Mouse (Mus musculus) CH12.LX (cell line): Measurements from ENCODE around the gene Pla2g12b.

ENCODE experiments used
- CHD2 ChIP-seq: IDR thresholded peaks from 2 replicates; pipeline ENCODE4 v1.6.1; 2011; ENCODE audit warnings: low read length, improper control_type of control experiment
- CTCF ChIP-seq, 2 experiments: IDR thresholded peaks in 1 of 2; conservative IDR thresholded peaks in 1 of 2; 2 replicates each; pipeline ENCODE4 v1.5.1; 2011 to 2012; ENCODE audit warnings: low read depth in 2 of 2, low read length in 2 of 2, improper control_type of control experiment in 1 of 2, inconsistent platforms in 1 of 2, mild to moderate bottlenecking in 1 of 2, moderate library complexity in 1 of 2
- ETS1 ChIP-seq: conservative IDR thresholded peaks from 2 replicates; pipeline ENCODE4 v1.6.1; 2012; ENCODE audit warnings: low read depth, mild to moderate bottlenecking, inconsistent platforms, low read length, improper control_type of control experiment, moderate library complexity
- GABPA ChIP-seq: IDR thresholded peaks from 2 replicates; pipeline ENCODE4 v1.6.1; 2012; ENCODE audit warnings: low read depth, low read length, improper control_type of control experiment, inconsistent platforms; ENCODE audit not compliant: insufficient replicate concordance
- MXI1 ChIP-seq: IDR thresholded peaks from 2 replicates; pipeline ENCODE4 v1.6.1; 2011; ENCODE audit warnings: mild to moderate bottlenecking, low read depth, low read length, improper control_type of control experiment
- POLR2A ChIP-seq: IDR thresholded peaks from 2 replicates; pipeline ENCODE4 v1.6.1; 2011; ENCODE audit warnings: low read depth, mild to moderate bottlenecking, improper control_type of control experiment, low read length
- USF1 ChIP-seq: IDR thresholded peaks from 2 replicates; pipeline ENCODE4 v1.6.1; 2014; ENCODE audit warnings: low read depth, mild to moderate bottlenecking, inconsistent platforms, low read length, improper control_type of control experiment
- ZC3H11A ChIP-seq: IDR thresholded peaks from 2 replicates; pipeline ENCODE4 v1.6.1; 2012; ENCODE audit warnings: low read depth, mild to moderate bottlenecking, inconsistent platforms, low read length, improper control_type of control experiment

DNA sequence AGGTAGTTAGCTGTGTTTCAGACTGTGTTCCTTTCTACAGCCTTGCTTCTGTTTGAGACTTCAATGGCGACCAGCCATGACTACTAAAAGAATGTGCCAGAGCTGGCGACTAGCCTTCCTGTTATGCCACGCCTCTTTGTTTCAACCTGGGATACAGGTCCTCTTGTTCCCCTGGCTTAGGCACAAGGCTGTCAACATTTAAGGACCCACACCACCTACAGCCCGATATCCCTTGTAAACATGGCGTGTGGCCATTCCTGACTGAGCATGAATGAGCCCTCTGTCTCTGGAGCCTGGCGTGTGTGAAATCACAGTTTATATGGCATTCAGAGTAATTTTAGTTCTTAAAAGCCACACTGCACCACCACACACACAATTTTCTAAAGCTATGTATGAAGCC, 58.8 kb downstream of the Pla2g12b start:
- TF ChIP-seq GABPA (no peak), POLR2A (no peak), MXI1 (no peak), ETS1 (no peak), USF1 (no peak), CTCF (conservative IDR thresholded peaks at IDR 0.05 in 1 of 2, IDR thresholded peaks at IDR 0.05 in 1 of 2; ENCODE audit: low read depth in 2 of 2, low read length in 2 of 2) (no peak), CHD2 (no peak), ZC3H11A (no peak)
